Mouse (Mus musculus): ENCODE measurements at regions not wholly inside any gene's neighbourhood (a gene's known extent, or its start where the extent isn't known, plus 50 kb on each side); places are given as distances from the start of the nearest gene placed in this dataset.
"Not testable (repeated sequence)": the region's sequence is repeated elsewhere in the genome, so short reads cannot be mapped to it uniquely, and the experiment has no call there.

DNA sequence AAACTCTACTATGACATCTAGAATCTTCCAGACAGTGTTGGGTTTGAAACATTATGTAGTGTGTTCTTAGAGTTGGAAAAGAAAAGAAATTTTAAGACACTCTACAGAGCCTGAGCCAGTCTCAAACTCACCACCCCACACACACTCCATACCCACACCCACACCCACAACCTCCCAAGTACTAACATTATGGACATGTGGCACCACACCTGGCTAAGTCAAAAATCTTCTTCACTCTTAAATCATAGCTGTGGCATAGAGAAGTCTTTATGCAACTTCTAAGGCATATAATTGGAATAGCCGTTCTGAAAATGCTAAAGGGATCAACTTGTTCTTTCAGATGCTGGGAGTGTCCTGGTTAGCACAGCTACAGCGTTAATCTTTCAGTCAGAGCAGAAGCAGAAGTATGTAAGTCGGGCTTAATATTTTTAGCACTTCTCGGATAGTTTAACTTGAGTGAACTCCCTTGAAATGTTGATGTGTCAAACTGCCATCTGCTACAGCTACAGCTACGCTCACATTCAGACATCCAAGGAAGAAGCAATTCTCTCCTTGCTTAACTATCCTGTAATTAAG is 68.6 kb upstream of the Creb1 start:
- no peaks in the 10 kb centered on the region for H3K4me1 ChIP-seq (replicated peaks)
- WGBS, result 74% methylated on average over 5 of the region's 5 CpGs
- no peak for ATAC-seq (ENCODE audit: insufficient number of reproducible peaks, low FRiP score)

GRCm38 (mm10) chr1:64461616-64462015 is 70.8 kb upstream of the Creb1 start:
- not testable (repeated sequence) for H3K4me2 ChIP-seq; H3K9ac ChIP-seq; H3K9me3 ChIP-seq (replicated peaks); H3K4me1 ChIP-seq (replicated peaks); H3K36me3 ChIP-seq; H3K27me3 ChIP-seq (replicated peaks); H3K4me3 ChIP-seq; H3K27ac ChIP-seq (ENCODE audit: poor library complexity, severe bottlenecking); ATAC-seq (ENCODE audit: insufficient number of reproducible peaks, low FRiP score)
- WGBS, result 89% methylated on average over 6 of the region's 6 CpGs

More for the DNA sequence above, 68.6 kb upstream of the Creb1 start:
- Histone ChIP-seq H3K9ac (no peak overlapping the region), H3K4me3 (no peak overlapping the region), H3K27me3 (replicated peaks) (no peaks in the 10 kb centered on the region), H3K9me3 (replicated peaks) (no peaks in the 10 kb centered on the region), H3K4me2 (no peak overlapping the region), H3K27ac (ENCODE audit: poor library complexity, severe bottlenecking) (no peak overlapping the region), H3K36me3 (no peaks in the 10 kb centered on the region)

- Histone ChIP-seq H3K4me3 (no peak overlapping the region), H3K4me2 (no peak overlapping the region), H3K9me3 (replicated peaks) (no peaks in the 10 kb centered on the region), H3K9ac (no peak overlapping the region), H3K4me1 (replicated peaks) (no peaks in the 10 kb centered on the region), H3K36me3 (no peaks in the 10 kb centered on the region), H3K27ac (ENCODE audit: poor library complexity, severe bottlenecking) (no peak overlapping the region), H3K27me3 (replicated peaks) (no peaks in the 10 kb centered on the region)
- 70% methylated on average over 5 of the region's 5 CpGs for WGBS
- no peak for ATAC-seq (ENCODE audit: insufficient number of reproducible peaks, low FRiP score)
Observed at GRCm38 (mm10) chr1:64457872-64458271, 74.6 kb upstream of the Creb1 start.

GRCm38 (mm10) chr1:64449141-64449540 is 83.3 kb upstream of the Creb1 start:
- peaks cover 5% of the 10 kb centered on the region; the same call in 1 of the 2 replicates for H3K27me3 ChIP-seq (replicated peaks)
- no peaks in the 10 kb centered on the region for H3K36me3 ChIP-seq
- H3K27ac ChIP-seq (ENCODE audit: poor library complexity, severe bottlenecking), result no peak overlapping the region
- ATAC-seq (ENCODE audit: insufficient number of reproducible peaks, low FRiP score), result no peak
- no peak overlapping the region for H3K9ac ChIP-seq
- H3K9me3 ChIP-seq (replicated peaks), result no peaks in the 10 kb centered on the region
- no peaks in the 10 kb centered on the region; the same call in 1 of the 2 replicates for H3K4me1 ChIP-seq (replicated peaks)
- no peak overlapping the region for H3K4me3 ChIP-seq
- WGBS, result 66% methylated on average over 3 of the region's 3 CpGs
- H3K4me2 ChIP-seq, result no peak overlapping the region

- ATAC-seq (ENCODE audit: insufficient number of reproducible peaks, low FRiP score), result no peak
- 2% methylated on average over 5 of the region's 5 CpGs for WGBS
Observed at GRCm38 (mm10) chr1:64448090-64448489, 84.4 kb upstream of the Creb1 start.

GRCm38 (mm10) chr1:64446492-64446891 is 86.0 kb upstream of the Creb1 start:
- no peaks in the 10 kb centered on the region; the same call in 1 of the 2 replicates for H3K4me1 ChIP-seq (replicated peaks)
- H3K4me3 ChIP-seq, result no peak overlapping the region
- ATAC-seq (ENCODE audit: insufficient number of reproducible peaks, low FRiP score), result no peak
- no peaks in the 10 kb centered on the region for H3K9me3 ChIP-seq (replicated peaks)
- H3K9ac ChIP-seq, result no peak overlapping the region
- no peaks in the 10 kb centered on the region for H3K36me3 ChIP-seq
- H3K4me2 ChIP-seq, result no peak overlapping the region
- no peak overlapping the region for H3K27ac ChIP-seq (ENCODE audit: poor library complexity, severe bottlenecking)
- H3K27me3 ChIP-seq (replicated peaks), result peaks cover 5% of the 10 kb centered on the region; the same call in 1 of the 2 replicates
- 58% methylated on average over 4 of the region's 4 CpGs for WGBS

More at GRCm38 (mm10) chr1:64448090-64448489, 84.4 kb upstream of the Creb1 start:
- Histone ChIP-seq H3K27ac (ENCODE audit: poor library complexity, severe bottlenecking) (no peak overlapping the region), H3K4me3 (no peak overlapping the region), H3K9ac (no peak overlapping the region), H3K9me3 (replicated peaks) (no peaks in the 10 kb centered on the region), H3K4me1 (replicated peaks) (no peaks in the 10 kb centered on the region; the same call in 1 of the 2 replicates), H3K27me3 (replicated peaks) (peaks cover 5% of the 10 kb centered on the region; the same call in 1 of the 2 replicates), H3K36me3 (no peaks in the 10 kb centered on the region), H3K4me2 (no peak overlapping the region)

GRCm38 (mm10) chr1:64445919-64446318 is 86.5 kb upstream of the Creb1 start:
- Histone ChIP-seq H3K9ac (no peak overlapping the region), H3K4me1 (replicated peaks) (no peaks in the 10 kb centered on the region; the same call in 1 of the 2 replicates), H3K36me3 (no peaks in the 10 kb centered on the region), H3K9me3 (replicated peaks) (no peaks in the 10 kb centered on the region), H3K4me2 (peak overlapping the region; percentile 46), H3K27ac (ENCODE audit: poor library complexity, severe bottlenecking) (no peak overlapping the region), H3K27me3 (replicated peaks) (peaks cover 5% of the 10 kb centered on the region; the same call in 1 of the 2 replicates), H3K4me3 (no peak overlapping the region)
- no peak for ATAC-seq (ENCODE audit: insufficient number of reproducible peaks, low FRiP score)
- 10% methylated on average over 13 of the region's 13 CpGs for WGBS

- no peaks in the 10 kb centered on the region for H3K9me3 ChIP-seq (replicated peaks)
- H3K9ac ChIP-seq, result no peak overlapping the region
- no peak overlapping the region for H3K4me2 ChIP-seq
- no peaks in the 10 kb centered on the region for H3K36me3 ChIP-seq
- 81% methylated on average over 6 of the region's 6 CpGs for WGBS
- no peak overlapping the region for H3K4me3 ChIP-seq
- peaks cover 5% of the 10 kb centered on the region; the same call in 1 of the 2 replicates for H3K27me3 ChIP-seq (replicated peaks)
- no peak overlapping the region for H3K27ac ChIP-seq (ENCODE audit: poor library complexity, severe bottlenecking)
- ATAC-seq (ENCODE audit: insufficient number of reproducible peaks, low FRiP score), result no peak
- no peaks in the 10 kb centered on the region; the same call in 1 of the 2 replicates for H3K4me1 ChIP-seq (replicated peaks)
Observed at GRCm38 (mm10) chr1:64443436-64443835, 89.0 kb upstream of the Creb1 start.

DNA sequence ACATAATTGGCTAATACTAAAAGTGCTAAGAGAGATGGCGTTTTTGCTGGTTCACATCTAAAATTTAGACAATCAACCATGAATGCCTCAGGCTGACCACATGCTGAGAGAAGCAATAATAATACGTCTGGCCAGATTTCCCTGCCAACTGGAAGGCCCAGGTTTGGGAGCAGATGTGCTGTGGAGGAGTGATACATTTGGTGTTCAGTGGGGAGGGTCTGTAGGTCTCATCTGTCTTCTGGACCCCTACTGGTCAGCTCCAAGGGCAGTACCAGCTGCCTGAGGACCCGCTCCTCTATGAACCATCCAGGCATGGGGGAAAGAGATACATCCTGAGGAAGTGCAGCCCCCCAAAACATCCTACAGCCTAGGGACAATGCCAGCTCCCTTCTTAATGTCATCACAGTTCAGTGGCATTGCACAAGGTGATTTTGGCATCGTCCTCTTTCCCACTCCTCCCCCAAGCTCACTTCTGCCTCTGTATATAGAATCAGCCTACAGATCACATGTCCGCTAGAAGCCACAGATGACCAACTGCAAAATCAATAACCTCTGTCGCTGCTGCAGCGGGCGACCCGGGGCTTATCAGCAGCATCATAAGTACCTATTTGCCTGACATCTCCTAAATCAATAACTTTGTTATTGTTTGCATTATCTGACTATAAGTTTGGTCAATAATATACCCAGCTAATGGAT is 90.1 kb upstream of the Creb1 start:
- Histone ChIP-seq H3K9me3 (replicated peaks) (no peaks in the 10 kb centered on the region), H3K4me2 (no peak overlapping the region), H3K4me3 (no peak overlapping the region), H3K27me3 (replicated peaks) (peaks cover 4% of the 10 kb centered on the region; the same call in 1 of the 2 replicates), H3K9ac (no peak overlapping the region), H3K36me3 (no peaks in the 10 kb centered on the region), H3K27ac (ENCODE audit: poor library complexity, severe bottlenecking) (no peak overlapping the region), H3K4me1 (replicated peaks) (no peaks in the 10 kb centered on the region; the same call in 1 of the 2 replicates)
- ATAC-seq (ENCODE audit: insufficient number of reproducible peaks, low FRiP score), result no peak
- WGBS, result 71% methylated on average over 9 of the region's 9 CpGs

- Histone ChIP-seq H3K4me3 (no peak overlapping the region), H3K27me3 (replicated peaks) (no peaks in the 10 kb centered on the region), H3K36me3 (no peaks in the 10 kb centered on the region), H3K4me2 (no peak overlapping the region), H3K27ac (ENCODE audit: poor library complexity, severe bottlenecking) (no peak overlapping the region), H3K4me1 (replicated peaks) (no peaks in the 10 kb centered on the region), H3K9ac (no peak overlapping the region), H3K9me3 (replicated peaks) (no peaks in the 10 kb centered on the region)
- WGBS, result 46% methylated on average over 1 of the region's 1 CpGs
- ATAC-seq (ENCODE audit: insufficient number of reproducible peaks, low FRiP score), result no peak
Observed at GRCm38 (mm10) chr1:64423256-64423655, 109.2 kb upstream of the Creb1 start.

- Histone ChIP-seq H3K36me3 (no peaks in the 10 kb centered on the region), H3K27me3 (replicated peaks) (no peaks in the 10 kb centered on the region), H3K4me1 (replicated peaks) (no peaks in the 10 kb centered on the region), H3K9me3 (replicated peaks) (no peaks in the 10 kb centered on the region), H3K9ac (no peak overlapping the region), H3K27ac (ENCODE audit: poor library complexity, severe bottlenecking) (no peak overlapping the region), H3K4me2 (no peak overlapping the region), H3K4me3 (no peak overlapping the region)
- ATAC-seq (ENCODE audit: insufficient number of reproducible peaks, low FRiP score), result no peak
Observed at GRCm38 (mm10) chr1:64418567-64418966, 113.9 kb upstream of the Creb1 start.

Measured in heart, embryonic 12.5 days (tissue).